Mouse (Mus musculus) forebrain, embryonic 10.5 days (tissue): ENCODE measurements around the gene Med15. TPM values are rescaled to one million over a fixed set of nuclear protein-coding genes. Genes with fewer than 3 reads are reported as not detected.

ENCODE experiments used
- DNase-seq: peaks from one replicate; pipeline ENCODE4 v3.0.0-alpha.2; 2017; ENCODE audit warnings: low spot score; ENCODE audit errors: extremely low spot score
- H3K27ac ChIP-seq: fragments of 300-500 bp; sonication (generic); 2 replicates; pipeline ENCODE4 v1.5.1; 2016; ENCODE audit warnings: mild to moderate bottlenecking
- H3K27me3 ChIP-seq: fragments of 300-500 bp; sonication (generic); 2 replicates; pipeline ENCODE4 v1.6.1; 2016; ENCODE audit warnings: mild to moderate bottlenecking; ENCODE audit not compliant: poor library complexity, severe bottlenecking
- H3K36me3 ChIP-seq: fragments of 300-500 bp; sonication (generic); replicated peaks from 2 replicates; pipeline ENCODE4 v1.6.1; 2016; ENCODE audit warnings: mild to moderate bottlenecking, moderate library complexity
- H3K4me1 ChIP-seq: fragments of 300-500 bp; sonication (generic); 2 replicates; pipeline ENCODE4 v1.6.1; 2016
- H3K4me3 ChIP-seq: fragments of 300-500 bp; sonication (generic); 2 replicates; pipeline ENCODE4 v1.5.1; 2016; ENCODE audit warnings: mild to moderate bottlenecking, moderate library complexity
- H3K9me3 ChIP-seq: fragments of 300-500 bp; sonication (generic); 2 replicates; pipeline ENCODE4 v1.6.1; 2016; ENCODE audit warnings: mild to moderate bottlenecking, moderate library complexity
- WGBS: fragments of 180-500 bp; shearing (Covaris S2); methylation state at CpG from one replicate; pipeline ENCODE4 v1.1.7; 2016; 5-methylcytosine and 5-hydroxymethylcytosine counted together
- polyA plus RNA-seq: library from polyadenylated mRNA; unstranded; fragments of >200 nt; fragmentation: Nextera tagmentation; extraction: Ambion mirVana; gene quantifications from 2 replicates; pipeline ENCODE4 v1.2.1, GENCODE M21; 2016

Med15 gene
- polyA plus RNA-seq, 1 experiment from 2014 or later, result 47.5 TPM

- Histone ChIP-seq H3K4me3 (no peak overlapping the region), H3K9me3 (no peaks in the 10 kb centered on the region), H3K4me1 (peaks cover 32% of the 10 kb centered on the region), H3K27me3 (no peaks in the 10 kb centered on the region), H3K27ac (no peak overlapping the region), H3K36me3 (peaks cover 1% of the 10 kb centered on the region; the same call in 1 of the 2 replicates)
- DNase-seq, result no peak
- 91% methylated on average over 3 of the region's 3 CpGs for WGBS
Measured at GRCm38 (mm10) chr16:17724448-17724847, 8.2 kb downstream of the Med15 start.

- Histone ChIP-seq H3K27me3 (no peaks in the 10 kb centered on the region), H3K4me3 (peak overlapping the region; percentile 66), H3K4me1 (peaks cover 32% of the 10 kb centered on the region), H3K9me3 (no peaks in the 10 kb centered on the region), H3K27ac (peak overlapping the region; percentile 90; the same call in 1 of the 2 replicates), H3K36me3 (peaks cover 3% of the 10 kb centered on the region; the same call in 1 of the 2 replicates)
- DNase-seq, result no peak
- WGBS, result 82% methylated on average over 1 of the region's 1 CpGs
Measured at GRCm38 (mm10) chr16:17723325-17723626, 9.4 kb downstream of the Med15 start.

- H3K9me3 ChIP-seq, result no peaks in the 10 kb centered on the region
- peak; percentile 94 for DNase-seq
- WGBS, result 2% methylated on average over 44 of the region's 44 CpGs
- H3K4me3 ChIP-seq, result peak overlapping the region; percentile 66
- peaks cover 3% of the 10 kb centered on the region; the same call in 1 of the 2 replicates for H3K36me3 ChIP-seq
- peaks cover 28% of the 10 kb centered on the region for H3K4me1 ChIP-seq
- no peaks in the 10 kb centered on the region for H3K27me3 ChIP-seq
- H3K27ac ChIP-seq, result peak overlapping the region; percentile 90
Measured at GRCm38 (mm10) chr16:17722461-17723324, 10.0 kb downstream of the Med15 start.

GRCm38 (mm10) chr16:17721822-17722460 lies 10.8 kb downstream of the Med15 start:
- Histone ChIP-seq H3K27me3 (no peaks in the 10 kb centered on the region), H3K27ac (peak overlapping the region; percentile 90), H3K4me1 (peaks cover 20% of the 10 kb centered on the region), H3K36me3 (peaks cover 3% of the 10 kb centered on the region; the same call in 1 of the 2 replicates), H3K9me3 (no peaks in the 10 kb centered on the region), H3K4me3 (peak overlapping the region; percentile 66)
- no peak for DNase-seq
- 12% methylated on average over 10 of the region's 10 CpGs for WGBS

- WGBS, result 78% methylated on average over 9 of the region's 9 CpGs
- peaks cover 4% of the 10 kb centered on the region; the same call in 1 of the 2 replicates for H3K36me3 ChIP-seq
Measured at GRCm38 (mm10) chr16:17721114-17721808, 11.4 kb downstream of the Med15 start.

GRCm38 (mm10) chr16:17717791-17718190 lies 14.9 kb downstream of the Med15 start:
- H3K27me3 ChIP-seq, result no peaks in the 10 kb centered on the region
- H3K4me3 ChIP-seq, result no peak overlapping the region
- DNase-seq, result no peak
- no peaks in the 10 kb centered on the region for H3K9me3 ChIP-seq
- no peak overlapping the region for H3K27ac ChIP-seq
- peaks cover 16% of the 10 kb centered on the region for H3K4me1 ChIP-seq
- H3K36me3 ChIP-seq, result peaks cover 10% of the 10 kb centered on the region; the same call in 1 of the 2 replicates
- WGBS, result 80% methylated on average over 1 of the region's 1 CpGs

More at GRCm38 (mm10) chr16:17721114-17721808, 11.4 kb downstream of the Med15 start:
- H3K27ac ChIP-seq, result no peak overlapping the region
- no peaks in the 10 kb centered on the region for H3K9me3 ChIP-seq
- peaks cover 19% of the 10 kb centered on the region for H3K4me1 ChIP-seq
- peak overlapping the region; percentile 66 for H3K4me3 ChIP-seq
- no peaks in the 10 kb centered on the region for H3K27me3 ChIP-seq
- no peak for DNase-seq

- 94% methylated on average over 1 of the region's 1 CpGs for WGBS
Measured at GRCm38 (mm10) chr16:17707541-17707940, 25.1 kb downstream of the Med15 start.

GRCm38 (mm10) chr16:17701043-17701405 lies 31.7 kb downstream of the Med15 start:
- DNase-seq, result no peak
- Histone ChIP-seq H3K4me3 (no peak overlapping the region), H3K27me3 (no peaks in the 10 kb centered on the region), H3K9me3 (no peaks in the 10 kb centered on the region), H3K36me3 (peaks cover 54% of the 10 kb centered on the region), H3K4me1 (no peaks in the 10 kb centered on the region), H3K27ac (no peak overlapping the region)
- WGBS, result 86% methylated on average over 2 of the region's 2 CpGs

More at GRCm38 (mm10) chr16:17707541-17707940, 25.1 kb downstream of the Med15 start:
- no peak overlapping the region for H3K27ac ChIP-seq
- no peak for DNase-seq
- H3K9me3 ChIP-seq, result no peaks in the 10 kb centered on the region
- H3K4me3 ChIP-seq, result no peak overlapping the region
- no peaks in the 10 kb centered on the region for H3K4me1 ChIP-seq
- no peaks in the 10 kb centered on the region for H3K27me3 ChIP-seq
- H3K36me3 ChIP-seq, result peaks cover 35% of the 10 kb centered on the region

GRCm38 (mm10) chr16:17700386-17701042 lies 32.2 kb downstream of the Med15 start:
- no peaks in the 10 kb centered on the region for H3K4me1 ChIP-seq
- no peak for DNase-seq
- WGBS, result 87% methylated on average over 3 of the region's 3 CpGs
- no peaks in the 10 kb centered on the region for H3K9me3 ChIP-seq
- no peaks in the 10 kb centered on the region for H3K27me3 ChIP-seq
- H3K36me3 ChIP-seq, result peaks cover 54% of the 10 kb centered on the region
- H3K27ac ChIP-seq, result no peak overlapping the region
- H3K4me3 ChIP-seq, result no peak overlapping the region

GRCm38 (mm10) chr16:17694860-17695259 lies 37.8 kb downstream of the Med15 start:
- Histone ChIP-seq H3K9me3 (no peaks in the 10 kb centered on the region), H3K27me3 (no peaks in the 10 kb centered on the region), H3K4me1 (no peaks in the 10 kb centered on the region), H3K36me3 (peaks cover 63% of the 10 kb centered on the region), H3K4me3 (no peak overlapping the region), H3K27ac (no peak overlapping the region)
- DNase-seq, result no peak
- WGBS, result 92% methylated on average over 3 of the region's 3 CpGs

GRCm38 (mm10) chr16:17669886-17670285 lies 62.8 kb downstream of the Med15 start:
- no peaks in the 10 kb centered on the region for H3K9me3 ChIP-seq
- no peak overlapping the region for H3K4me3 ChIP-seq
- DNase-seq, result no peak
- no peak overlapping the region for H3K27ac ChIP-seq
- peaks cover 94% of the 10 kb centered on the region for H3K36me3 ChIP-seq
- H3K4me1 ChIP-seq, result no peaks in the 10 kb centered on the region
- H3K27me3 ChIP-seq, result no peaks in the 10 kb centered on the region

- no peak for DNase-seq
- Histone ChIP-seq H3K9me3 (no peaks in the 10 kb centered on the region), H3K27me3 (no peaks in the 10 kb centered on the region), H3K36me3 (peaks cover 92% of the 10 kb centered on the region), H3K4me1 (no peaks in the 10 kb centered on the region), H3K4me3 (no peak overlapping the region), H3K27ac (no peak overlapping the region)
Measured at GRCm38 (mm10) chr16:17665568-17665967, 67.1 kb downstream of the Med15 start.
